Mouse (Mus musculus): ENCODE measurements around the gene March6.

March6 gene

GRCm38 (mm10) chr15:31530659-31531445 is at the start of gene March6:
Gene March6, minus strand, starts transcription at chr15:31531053.
- DNase-seq (ENCODE audit: low spot score) = peak; percentile 84

- no peak for DNase-seq (ENCODE audit: low spot score)
Observed at GRCm38 (mm10) chr15:31576076-31576475, 45.2 kb upstream of the March6 start.

DNA sequence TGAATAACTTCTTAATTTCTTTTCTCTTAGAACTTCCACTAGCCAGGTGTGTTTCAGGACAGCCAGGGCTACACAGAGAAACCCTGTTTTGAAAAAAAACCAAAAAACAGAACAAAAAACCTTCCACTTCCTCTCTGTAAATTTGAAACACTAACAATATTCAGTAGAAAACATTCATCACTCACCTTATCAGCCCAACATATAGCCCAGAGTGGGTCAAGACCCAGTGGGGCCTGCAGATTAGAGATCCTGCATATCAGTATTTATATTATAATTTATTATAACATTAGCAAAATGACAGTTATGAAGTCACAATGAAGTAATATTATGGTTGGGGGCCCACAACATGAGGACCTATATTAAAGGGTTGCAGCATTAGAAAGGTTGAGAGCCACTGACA is 42.8 kb upstream of the March6 start:
- no peak for DNase-seq (ENCODE audit: low spot score)

DNA sequence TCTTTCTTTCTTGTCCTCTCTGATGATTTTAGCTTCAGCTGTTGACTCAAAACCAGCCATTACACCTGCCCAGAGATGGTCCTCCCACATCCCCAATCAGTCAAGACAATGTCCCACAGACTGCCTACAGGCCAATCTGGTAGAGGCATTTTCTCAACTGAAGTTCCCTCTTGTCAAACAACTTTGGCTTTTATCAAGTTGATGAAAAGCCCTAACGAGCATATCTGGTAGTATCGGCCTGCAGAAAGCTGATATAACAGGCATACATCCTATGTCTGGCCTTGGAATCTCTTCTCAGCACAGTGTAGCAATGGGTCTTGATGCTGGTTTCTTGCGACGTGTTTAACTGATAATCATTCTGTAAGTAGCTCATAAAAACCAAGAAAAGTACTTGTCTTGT is 42.4 kb upstream of the March6 start:
- DNase-seq (ENCODE audit: low spot score) = no peak

- no peak for DNase-seq (ENCODE audit: low spot score)
Observed at GRCm38 (mm10) chr15:31571906-31572722, 41.3 kb upstream of the March6 start.

GRCm38 (mm10) chr15:31570959-31571358 is 40.1 kb upstream of the March6 start:
- no peak for DNase-seq (ENCODE audit: low spot score)

GRCm38 (mm10) chr15:31569325-31570022 is 38.6 kb upstream of the March6 start:
- DNase-seq (ENCODE audit: low spot score) = no peak

- no peak for DNase-seq (ENCODE audit: low spot score)
Observed at GRCm38 (mm10) chr15:31568581-31568996, 37.7 kb upstream of the March6 start.

DNA sequence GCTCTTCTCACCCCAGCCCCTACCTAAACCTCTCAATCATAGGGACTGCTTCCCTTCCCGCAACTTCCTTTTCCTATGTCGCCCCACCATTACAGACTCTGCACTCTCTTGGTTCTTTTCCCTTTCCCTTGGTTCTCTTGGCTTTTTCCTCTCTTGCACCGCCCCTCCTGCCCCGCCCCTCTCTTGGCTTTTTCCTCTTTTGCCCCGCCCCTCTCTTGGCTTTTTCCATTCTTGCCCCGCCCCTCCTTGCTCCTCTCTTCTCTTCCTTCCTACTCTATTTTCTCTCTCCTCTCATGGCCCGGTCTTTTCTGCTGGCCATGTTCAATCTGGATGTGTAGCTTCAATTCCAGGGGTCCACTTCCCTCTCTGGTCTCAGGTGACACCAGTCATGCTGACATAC is 36.6 kb upstream of the March6 start:
- no peak for DNase-seq (ENCODE audit: low spot score)

DNA sequence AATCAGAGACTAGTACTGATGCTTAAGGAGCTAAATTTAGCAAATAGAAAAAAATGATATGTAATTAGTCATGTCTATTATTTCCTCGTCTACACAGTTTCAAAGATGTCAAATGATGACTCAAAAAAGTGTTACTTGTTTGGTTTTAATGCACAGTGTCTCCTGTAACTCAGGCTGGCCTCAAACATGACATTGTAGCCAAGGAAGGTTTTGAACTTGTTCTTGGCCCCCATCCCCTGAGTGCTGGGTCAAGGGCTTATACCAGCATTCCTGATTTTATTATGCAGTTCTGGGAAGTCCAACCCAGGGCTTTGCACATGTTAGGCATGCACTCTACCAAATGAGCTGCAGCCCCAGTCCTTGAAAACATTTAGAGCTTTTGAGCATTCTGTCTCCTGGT is 34.9 kb upstream of the March6 start:
- DNase-seq (ENCODE audit: low spot score) = no peak

DNA sequence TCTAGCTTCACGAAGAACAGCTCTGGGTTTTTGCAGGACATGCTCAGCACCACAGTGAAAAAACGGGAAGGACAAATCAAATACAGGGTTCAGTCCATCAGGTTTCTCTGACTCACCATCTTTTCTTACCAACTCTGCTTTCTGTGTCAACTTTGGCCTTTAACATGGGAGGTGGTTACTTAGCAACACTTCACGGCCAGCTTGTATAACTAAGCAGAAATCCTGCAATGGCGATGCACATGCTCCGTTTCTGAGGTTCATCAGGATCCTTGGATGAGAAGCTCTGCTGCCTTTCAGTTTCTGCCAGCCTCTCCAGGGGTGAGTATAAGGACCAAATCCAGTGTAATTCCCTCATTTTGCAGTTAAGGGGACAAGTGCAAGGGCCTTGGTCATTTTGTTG is 34.3 kb upstream of the March6 start, which contains the start of gene Cmbl:
TSS of gene Cmbl (plus strand) at position 206 of the 400 bp plus-strand sequence.
- DNase-seq (ENCODE audit: low spot score) = no peak

- no peak for DNase-seq (ENCODE audit: low spot score)
Observed at GRCm38 (mm10) chr15:31563577-31564546, 33.0 kb upstream of the March6 start.

- no peak for DNase-seq (ENCODE audit: low spot score)
Observed at GRCm38 (mm10) chr15:31562847-31563246, 32.0 kb upstream of the March6 start.

DNA sequence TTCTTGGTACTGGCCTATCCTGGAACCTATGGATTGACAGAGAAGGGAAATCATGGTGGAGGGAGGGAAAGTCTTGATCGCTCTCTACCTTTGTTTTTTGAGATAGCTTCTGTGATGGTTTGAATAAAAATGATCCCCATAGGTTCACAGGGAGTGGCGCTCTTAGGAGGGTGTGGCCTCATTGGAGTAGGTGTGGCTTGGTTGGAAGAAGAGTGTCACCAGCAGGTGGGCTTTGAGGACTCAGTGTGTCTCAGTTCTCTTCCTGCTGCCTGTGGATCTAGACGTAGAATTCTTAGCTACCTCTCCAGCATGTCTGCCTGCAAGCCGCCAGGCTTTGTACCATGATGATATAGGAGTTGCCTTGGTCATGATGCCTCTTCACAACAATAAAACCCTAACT is 31.1 kb upstream of the March6 start:
- DNase-seq (ENCODE audit: low spot score) = no peak

GRCm38 (mm10) chr15:31561390-31561789 is 30.5 kb upstream of the March6 start:
- DNase-seq (ENCODE audit: low spot score) = no peak

DNA sequence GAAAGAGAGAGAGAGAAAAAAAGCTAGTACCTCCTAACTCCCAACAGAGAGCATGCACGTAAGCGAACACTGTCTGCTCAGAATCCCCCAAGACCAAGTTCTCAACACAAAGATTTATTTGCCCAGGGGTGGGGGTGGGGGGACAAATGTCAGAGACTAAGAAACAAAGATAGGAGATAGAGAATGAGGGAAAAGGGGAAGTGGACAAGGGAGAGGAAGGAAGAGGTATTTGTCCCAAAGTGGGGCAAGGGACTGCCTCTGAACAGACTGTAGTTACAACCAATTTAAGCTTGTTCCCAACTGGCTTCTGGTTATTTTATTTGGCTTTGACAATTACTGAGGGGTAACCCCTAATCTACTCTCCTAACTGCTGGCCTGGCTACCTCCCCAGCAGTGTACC is 24.0 kb upstream of the March6 start:
- DNase-seq (ENCODE audit: low spot score) = no peak

DNA sequence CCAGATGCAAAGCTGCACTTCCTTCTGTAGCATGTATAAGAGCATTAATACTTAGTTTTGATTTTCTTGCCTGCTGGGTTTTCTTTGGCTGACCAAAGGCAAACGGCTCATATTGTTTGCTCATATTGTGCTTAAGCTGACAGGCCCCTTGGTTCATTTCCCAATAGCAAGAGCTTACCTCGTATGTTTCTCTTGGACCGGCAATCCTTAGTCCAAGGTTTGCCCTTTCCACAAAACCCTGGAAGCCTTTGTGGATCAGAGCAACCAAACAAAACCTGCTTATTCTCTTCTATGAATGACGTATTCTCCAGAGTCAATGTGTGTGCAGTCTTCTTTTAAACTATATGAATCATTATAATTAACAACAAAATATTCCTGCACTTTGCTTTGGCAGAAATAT is 19.5 kb upstream of the March6 start:
- no peak for DNase-seq (ENCODE audit: low spot score)

DNA sequence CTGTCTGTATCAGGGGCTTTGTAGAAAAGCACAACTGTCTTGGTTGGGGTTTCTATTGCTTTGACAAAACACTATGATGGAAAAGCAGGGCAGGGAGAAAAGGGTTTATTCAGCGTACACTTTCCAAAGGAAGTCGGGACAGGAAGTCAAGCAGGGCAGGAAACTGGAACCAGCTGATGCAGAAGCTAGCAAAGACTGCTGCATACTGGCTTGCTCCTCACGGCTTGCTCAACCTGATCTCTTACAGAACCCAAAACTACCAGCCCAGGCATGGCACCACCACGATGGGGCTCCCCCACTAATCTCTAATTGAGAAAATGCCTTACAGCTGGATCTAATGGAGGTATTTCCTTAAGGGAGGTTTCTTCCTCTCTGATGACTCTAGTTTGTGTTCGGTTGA is 16.6 kb upstream of the March6 start:
- DNase-seq (ENCODE audit: low spot score) = no peak

- no peak for DNase-seq (ENCODE audit: low spot score)
Observed at GRCm38 (mm10) chr15:31546291-31546690, 15.4 kb upstream of the March6 start.

DNA sequence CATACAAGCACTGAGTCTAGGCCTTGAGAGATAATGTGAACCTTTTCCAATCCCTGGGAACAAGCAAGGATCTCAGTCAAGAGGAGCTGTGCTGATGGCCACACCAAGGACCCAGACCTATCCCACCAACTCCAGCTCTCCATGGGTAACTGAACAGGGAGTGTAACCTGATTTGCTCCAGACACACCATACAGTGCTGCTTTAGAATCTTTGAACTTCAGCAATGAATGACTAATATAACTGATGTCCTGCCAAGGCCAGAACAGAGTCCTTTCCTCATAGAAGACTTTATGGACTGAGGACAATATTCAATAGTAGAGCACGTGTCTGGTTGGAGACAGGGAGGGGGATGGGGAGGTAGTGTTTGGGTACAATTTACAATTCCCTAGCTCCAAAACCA is 14.2 kb upstream of the March6 start:
- DNase-seq (ENCODE audit: low spot score) = no peak

- no peak for DNase-seq (ENCODE audit: low spot score)
Observed at GRCm38 (mm10) chr15:31543246-31543645, 12.4 kb upstream of the March6 start.

Measured in spleen, adult 12 weeks (tissue).